In genomic region chr11:51757625-51758024, GRCm38 (mm10) we compare ENCODE assay signal across 21 mouse cellular contexts. TPM values are rescaled to one million over a fixed set of nuclear protein-coding genes. Genes with fewer than 3 reads are reported as not detected.
DNase-seq lines count a peak whose midpoint lies in the region; ATAC-seq and TF ChIP-seq lines count a peak whose summit lies in the region.
"Had no signal": no experiment of that assay in that cellular context is flagged by ENCODE, and none has a peak within 500 bp of the region (broad histone marks: within the 10 kb centered on the region; RNA-seq: fewer than 3 reads in every experiment).

No protein-coding gene starts in this region.

- H3K4me2 ChIP-seq in lung, postnatal 0 days (replicated peaks; ENCODE audit: low read depth, low read length): no peak overlapping the region
- peak overlapping the region; percentile 77 for H3K4me2 ChIP-seq in liver, embryonic 14.5 days (ENCODE audit: low read depth)

- H3K27ac ChIP-seq in lung, postnatal 0 days (ENCODE audit: low read length): no peak overlapping the region
- H3K27ac ChIP-seq in cortical plate, adult 2 months (ENCODE audit: insufficient read depth, low read length): no peak overlapping the region
- H3K27ac ChIP-seq in liver, embryonic 14.5 days: peak overlapping the region; percentile 47
- H3K27ac ChIP-seq: embryonic facial prominence, embryonic 12.5 days; hindbrain, embryonic 12.5 days; midbrain, embryonic 13.5 days had no signal

- TF ChIP-seq CTCF in lung, postnatal 0 days (IDR thresholded peaks at IDR 0.05): no peak
- TF ChIP-seq CTCF in lung, adult 2 months (IDR thresholded peaks at IDR 0.05; ENCODE audit: insufficient read depth, low read length): no peak
- no peak for TF ChIP-seq CTCF in cortical plate, adult 2 months (IDR thresholded peaks at IDR 0.05; ENCODE audit: extremely low read depth, insufficient read depth, low read length)
- TF ChIP-seq CTCF in liver, embryonic 14.5 days (IDR thresholded peaks at IDR 0.05; ENCODE audit: low read depth): no peak

- TF ChIP-seq EP300 in lung, postnatal 0 days (IDR thresholded peaks at IDR 0.05): no peak
- TF ChIP-seq EP300 in liver, embryonic 14.5 days (IDR thresholded peaks at IDR 0.05; ENCODE audit: low read depth): peak; percentile 28; the same call in 1 of the 2 replicates

- no peaks in the 10 kb centered on the region for H3K36me3 ChIP-seq in lung, postnatal 0 days (ENCODE audit: insufficient read depth, low read length)
- no peaks in the 10 kb centered on the region for H3K36me3 ChIP-seq in liver, embryonic 14.5 days (replicated peaks; ENCODE audit: control insufficient read depth, insufficient read depth, low read depth)
- H3K36me3 ChIP-seq: embryonic facial prominence, embryonic 12.5 days; hindbrain, embryonic 12.5 days; limb, embryonic 15.5 days; midbrain, embryonic 13.5 days had no signal

- no peak for ATAC-seq in lung, postnatal 0 days
- ATAC-seq in liver, embryonic 14.5 days (ENCODE audit: insufficient read depth): no peak
- no peak for ATAC-seq in megakaryocyte progenitor cell, adult 5-6 weeks (replicated peaks; ENCODE audit: poor library complexity)
- ATAC-seq: midbrain, embryonic 13.5 days had no signal

- no peak overlapping the region for H3K9ac ChIP-seq in lung, postnatal 0 days (replicated peaks; ENCODE audit: low read depth)
- H3K9ac ChIP-seq in liver, embryonic 14.5 days (replicated peaks): no peak overlapping the region

- no peak for TF ChIP-seq POLR2A in lung, adult 2 months (IDR thresholded peaks at IDR 0.05; ENCODE audit: borderline replicate concordance, extremely low read depth, low read depth, low read length)
- no peak for TF ChIP-seq POLR2A in cortical plate, adult 2 months (IDR thresholded peaks at IDR 0.05; ENCODE audit: extremely low read depth, insufficient read depth, low read length)

- peaks cover 10% of the 10 kb centered on the region for H3K4me1 ChIP-seq in lung, postnatal 0 days (ENCODE audit: insufficient read depth, low read depth, low read length)
- H3K4me1 ChIP-seq in lung, adult 2 months (ENCODE audit: control insufficient read depth, insufficient read depth, low read length): peaks cover 16% of the 10 kb centered on the region
- H3K4me1 ChIP-seq in cortical plate, adult 2 months (ENCODE audit: control insufficient read depth, insufficient read depth, low read length): peaks cover 7% of the 10 kb centered on the region
- H3K4me1 ChIP-seq in liver, embryonic 14.5 days (replicated peaks; ENCODE audit: control insufficient read depth in 2 of 2, insufficient read depth in 2 of 2, low read length in 1 of 2): peaks cover 13 to 16% of the 10 kb centered on the region in 2 experiments

- WGBS in lung, postnatal 0 days: 72% methylated on average over 5 of the region's 5 CpGs
- 70% methylated on average over 5 of the region's 5 CpGs for WGBS in lung, adult 2 months
- 34% methylated on average over 5 of the region's 5 CpGs for WGBS in liver, embryonic 14.5 days (ENCODE audit: insufficient replicate concordance)

- H3K27me3 ChIP-seq in lung, postnatal 0 days (replicated peaks; ENCODE audit: insufficient read depth, low read length): no peaks in the 10 kb centered on the region
- no peaks in the 10 kb centered on the region for H3K27me3 ChIP-seq in liver, embryonic 14.5 days (ENCODE audit: control insufficient read depth, insufficient read depth, low read length)
- H3K27me3 ChIP-seq: embryonic facial prominence, embryonic 12.5 days had no signal

- H3K4me3 ChIP-seq in lung, postnatal 0 days (ENCODE audit: low read depth, low read length): no peak overlapping the region
- H3K4me3 ChIP-seq in lung, adult 2 months (replicated peaks; ENCODE audit: extremely low read depth, low read depth, low read length): no peak overlapping the region
- 0 out of 2 replicates have a peak overlapping the region, but pooled peaks have one; percentile 12 for H3K4me3 ChIP-seq in cortical plate, adult 2 months (ENCODE audit: insufficient read depth, low read length)
- H3K4me3 ChIP-seq in liver, embryonic 14.5 days (ENCODE audit: insufficient read depth in 1 of 2, low read depth in 2 of 2, low read length in 2 of 2): no peak overlapping the region; a peak in 1 of 4 replicates

- DNase-seq in lung, postnatal 0 days (ENCODE audit: low spot score): peak; percentile 49
- DNase-seq in lung, adult 2 months: no peak
- peak in 1 of 3 experiments; percentile 31 for DNase-seq in liver, embryonic 14.5 days (ENCODE audit: low read depth in 3 of 3, low spot score in 3 of 3)
- no peak for DNase-seq in retina, postnatal 1 day
- no peak for DNase-seq in heart, adult 11 months
- DNase-seq: adrenal gland, adult 2 months; cerebellum, adult 11-12 months; heart, adult 18-20 months; heart, postnatal 10 days; kidney, adult 18-20 months; layer of hippocampus, adult 9-11 months; left cerebral cortex, postnatal 4 days; lung, postnatal 14 days had no signal

- no peaks in the 10 kb centered on the region for H3K9me3 ChIP-seq in lung, postnatal 0 days (ENCODE audit: low read length)
- H3K9me3 ChIP-seq in liver, embryonic 14.5 days (ENCODE audit: control insufficient read depth, low read length): no peaks in the 10 kb centered on the region
- H3K9me3 ChIP-seq: embryonic facial prominence, embryonic 12.5 days; forebrain, embryonic 13.5 days; heart, embryonic 12.5 days; hindbrain, embryonic 12.5 days; limb, embryonic 15.5 days; midbrain, embryonic 13.5 days had no signal

RNA-seq across cellular contexts. Expression of gene Sec24a, which starts 5.8 kb away (rescaled TPM):
- 10.3 and 10.5 TPM in 2 replicates for polyA plus RNA-seq in lung, postnatal 0 days (2015; fragmentation: Nextera tagmentation; extraction: Ambion mirVana)
- 11.9 and 12.9 TPM in 2 replicates for polyA plus RNA-seq in lung, adult 2 months (2012; rRNA removed)
- polyA plus RNA-seq in cortical plate, adult 2 months (2012; rRNA removed): 9.3 and 9.4 TPM in 2 replicates
- polyA plus RNA-seq in liver, embryonic 14.5 days (2012; rRNA removed): 3.7 TPM in 2 replicates
- polyA plus RNA-seq in liver, embryonic 14.5 days (2014; fragmentation: Nextera tagmentation; extraction: Ambion mirVana): 6.2 and 6.6 TPM in 2 replicates
- 24.6 and 29.6 TPM in 2 replicates for total RNA-seq in megakaryocyte progenitor cell, adult 5-6 weeks (2015)
- 4.9 and 7.5 TPM in 2 replicates for total RNA-seq in megakaryocyte progenitor cell, adult 5-6 weeks (2017)

RNA-seq across cellular contexts. Expression of gene Sar1b, which starts 5.9 kb away (rescaled TPM):
- 121 and 125 TPM in 2 replicates for polyA plus RNA-seq in lung, postnatal 0 days (2015; fragmentation: Nextera tagmentation; extraction: Ambion mirVana)
- 13.1 and 24.9 TPM in 2 replicates for polyA plus RNA-seq in lung, adult 2 months (2012; rRNA removed)
- polyA plus RNA-seq in cortical plate, adult 2 months (2012; rRNA removed): 97.2 and 100 TPM in 2 replicates
- 26.3 and 35.2 TPM in 2 replicates for polyA plus RNA-seq in liver, embryonic 14.5 days (2012; rRNA removed)
- polyA plus RNA-seq in liver, embryonic 14.5 days (2014; fragmentation: Nextera tagmentation; extraction: Ambion mirVana): 80.4 and 80.7 TPM in 2 replicates
- 123 and 132 TPM in 2 replicates for total RNA-seq in megakaryocyte progenitor cell, adult 5-6 weeks (2015)
- total RNA-seq in megakaryocyte progenitor cell, adult 5-6 weeks (2017): 62.7 and 74.4 TPM in 2 replicates
